Mouse (Mus musculus): Measurements from ENCODE around the gene Heg1.

GRCm38 (mm10) chr16:33739802-33740201, 55.6 kb downstream of the Heg1 start:
- TF ChIP-seq CTCF (IDR thresholded peaks at IDR 0.05) (peak; percentile 86), EP300 (IDR thresholded peaks at IDR 0.05) (no peak)
